In genomic region chr14:73345614-73346013, GRCm38 (mm10) we compare ENCODE assay signal across 23 mouse cellular contexts. TPM values are rescaled to one million over a fixed set of nuclear protein-coding genes. Genes with fewer than 3 reads are reported as not detected.
A peak's percentile ranks its signal among the peaks of the same experiment; 100 is the strongest.
DNase-seq lines count a peak whose midpoint lies in the region; ATAC-seq and TF ChIP-seq lines count a peak whose summit lies in the region.
"Had no signal": no experiment of that assay in that cellular context is flagged by ENCODE, and none has a peak within 500 bp of the region (broad histone marks: within the 10 kb centered on the region; RNA-seq: fewer than 3 reads in every experiment).

No protein-coding gene starts in this region.

- no peak overlapping the region for H3K9ac ChIP-seq in intestine, postnatal 0 days (ENCODE audit: low read depth, low read length)
- no peak overlapping the region for H3K9ac ChIP-seq in intestine, embryonic 16.5 days (ENCODE audit: low read depth, low read length)
- no peak overlapping the region for H3K9ac ChIP-seq in lung, postnatal 0 days (replicated peaks; ENCODE audit: low read depth)
- no peak overlapping the region for H3K9ac ChIP-seq in MEL (ENCODE audit: control insufficient read depth, low read depth, low read length, poor library complexity, severe bottlenecking)
- no peak overlapping the region for H3K9ac ChIP-seq in forebrain, embryonic 16.5 days (replicated peaks; ENCODE audit: low read depth, low read length)
- H3K9ac ChIP-seq: forebrain, embryonic 12.5 days; midbrain, embryonic 12.5 days; neural tube, embryonic 15.5 days; stomach, embryonic 15.5 days had no signal

- no peak for TF ChIP-seq POLR2A in MEL (IDR thresholded peaks at IDR 0.05; ENCODE audit: control insufficient read depth in 1 of 2, insufficient read depth in 1 of 2, low read depth in 1 of 2, low read length in 2 of 2, poor library complexity in 1 of 2)

- ATAC-seq in intestine, postnatal 0 days: no peak
- no peak for ATAC-seq in intestine, embryonic 16.5 days
- ATAC-seq in lung, postnatal 0 days: no peak
- ATAC-seq in forebrain, embryonic 16.5 days: no peak
- ATAC-seq: hindbrain, embryonic 16.5 days had no signal

- H3K27ac ChIP-seq in intestine, postnatal 0 days (ENCODE audit: low read depth, low read length): no peak overlapping the region
- no peak overlapping the region for H3K27ac ChIP-seq in intestine, embryonic 16.5 days (ENCODE audit: low read length)
- H3K27ac ChIP-seq in lung, postnatal 0 days (ENCODE audit: low read length): no peak overlapping the region
- no peak overlapping the region for H3K27ac ChIP-seq in MEL (ENCODE audit: control insufficient read depth, low read depth, low read length)
- H3K27ac ChIP-seq in forebrain, embryonic 16.5 days (ENCODE audit: low read length): no peak overlapping the region
- H3K27ac ChIP-seq: forebrain, embryonic 12.5 days; midbrain, embryonic 12.5 days; neural tube, embryonic 15.5 days; stomach, embryonic 15.5 days had no signal

- no peak overlapping the region for H3K4me2 ChIP-seq in intestine, postnatal 0 days (replicated peaks; ENCODE audit: low read depth)
- H3K4me2 ChIP-seq in intestine, embryonic 16.5 days (ENCODE audit: low read depth, low read length): no peak overlapping the region
- H3K4me2 ChIP-seq in lung, postnatal 0 days (replicated peaks; ENCODE audit: low read depth, low read length): no peak overlapping the region
- H3K4me2 ChIP-seq in forebrain, embryonic 16.5 days (ENCODE audit: low read length): no peak overlapping the region
- H3K4me2 ChIP-seq: forebrain, embryonic 12.5 days; midbrain, embryonic 12.5 days; neural tube, embryonic 15.5 days; stomach, embryonic 15.5 days had no signal

- TF ChIP-seq EP300 in lung, postnatal 0 days (IDR thresholded peaks at IDR 0.05): no peak
- no peak for TF ChIP-seq EP300 in MEL (IDR thresholded peaks at IDR 0.05; ENCODE audit: low read depth in 1 of 2, low read length in 2 of 2)

- H3K4me1 ChIP-seq in intestine, postnatal 0 days (replicated peaks; ENCODE audit: control insufficient read depth, insufficient read depth, low read length): no peaks in the 10 kb centered on the region
- H3K4me1 ChIP-seq in intestine, embryonic 16.5 days (ENCODE audit: control insufficient read depth, insufficient read depth, low read length): no peaks in the 10 kb centered on the region
- H3K4me1 ChIP-seq in lung, postnatal 0 days (ENCODE audit: insufficient read depth, low read depth, low read length): no peaks in the 10 kb centered on the region
- 0 out of 4 replicates have a peak, but pooled peaks cover 0 to 2% of the 10 kb centered on the region in 2 experiments for H3K4me1 ChIP-seq in MEL (ENCODE audit: control insufficient read depth in 1 of 2, insufficient read depth in 2 of 2, low read length in 2 of 2)
- no peaks in the 10 kb centered on the region for H3K4me1 ChIP-seq in forebrain, embryonic 16.5 days (replicated peaks; ENCODE audit: control insufficient read depth, insufficient read depth, low read length)
- H3K4me1 ChIP-seq: forebrain, embryonic 12.5 days; neural tube, embryonic 15.5 days; stomach, embryonic 15.5 days had no signal

- TF ChIP-seq RAD21 in MEL (IDR thresholded peaks at IDR 0.05; ENCODE audit: low read depth, low read length): peak; percentile 6

- no peaks in the 10 kb centered on the region for H3K27me3 ChIP-seq in intestine, postnatal 0 days (replicated peaks; ENCODE audit: control insufficient read depth, insufficient read depth, low read length)
- no peaks in the 10 kb centered on the region for H3K27me3 ChIP-seq in intestine, embryonic 16.5 days (replicated peaks; ENCODE audit: control insufficient read depth, insufficient read depth, low read length)
- H3K27me3 ChIP-seq in lung, postnatal 0 days (replicated peaks; ENCODE audit: insufficient read depth, low read length): no peaks in the 10 kb centered on the region
- H3K27me3 ChIP-seq in MEL (ENCODE audit: control insufficient read depth in 1 of 2, insufficient read depth in 2 of 2, low read length in 2 of 2): no peaks in the 10 kb centered on the region
- H3K27me3 ChIP-seq in splenic B cell, adult 2 months (ENCODE audit: control insufficient read depth, insufficient read depth, low read length, poor library complexity, severe bottlenecking): no peaks in the 10 kb centered on the region
- no peaks in the 10 kb centered on the region for H3K27me3 ChIP-seq in forebrain, embryonic 16.5 days (replicated peaks; ENCODE audit: control insufficient read depth, insufficient read depth, low read length)
- H3K27me3 ChIP-seq: forebrain, embryonic 12.5 days; midbrain, embryonic 12.5 days; neural tube, embryonic 15.5 days; stomach, embryonic 15.5 days had no signal

- peak; percentile 29; the same call in 1 of the 2 replicates for TF ChIP-seq CTCF in intestine, postnatal 0 days (IDR thresholded peaks at IDR 0.05; ENCODE audit: low read depth)
- TF ChIP-seq CTCF in lung, postnatal 0 days (IDR thresholded peaks at IDR 0.05): peak; percentile 33
- peak; percentile 11 to 43 (median 25); a peak in 5 of 6 replicates for TF ChIP-seq CTCF in MEL (IDR thresholded peaks at IDR 0.05 in 2 of 3, conservative IDR thresholded peaks at IDR 0.05 in 1 of 3; ENCODE audit: control insufficient read depth in 1 of 3, insufficient read depth in 1 of 3, low read depth in 2 of 3, low read length in 3 of 3, poor library complexity in 1 of 3, severe bottlenecking in 1 of 3)

- DNase-seq in lung, postnatal 0 days (ENCODE audit: low spot score): no peak
- DNase-seq in lung, postnatal 25 days (ENCODE audit: low spot score): no peak
- DNase-seq in MEL (ENCODE audit: low read depth, low spot score): peak; percentile 18
- peak; percentile 39 for DNase-seq in splenic B cell, adult 2 months (ENCODE audit: low read depth, low spot score)
- DNase-seq in c-Kit-positive CD71-positive TER-119-positive erythroid progenitor cells, embryonic 14.5 days (ENCODE audit: low spot score): no peak
- DNase-seq: adrenal gland, postnatal 36 days; cerebellum, postnatal 14 days; gastrocnemius, postnatal 14 days; heart, postnatal 14 days; kidney, adult 9 months; kidney, postnatal 36 days; liver; lung, postnatal 10 days; retina, postnatal 1 day had no signal

- H3K9me3 ChIP-seq in intestine, postnatal 0 days (ENCODE audit: control insufficient read depth): no peaks in the 10 kb centered on the region
- no peaks in the 10 kb centered on the region for H3K9me3 ChIP-seq in intestine, embryonic 16.5 days (ENCODE audit: control insufficient read depth, low read length)
- H3K9me3 ChIP-seq in lung, postnatal 0 days (ENCODE audit: low read length): no peaks in the 10 kb centered on the region
- H3K9me3 ChIP-seq in MEL (replicated peaks; ENCODE audit: insufficient read depth, low read length): no peaks in the 10 kb centered on the region
- H3K9me3 ChIP-seq in forebrain, embryonic 16.5 days (ENCODE audit: control insufficient read depth, low read length): no peaks in the 10 kb centered on the region
- H3K9me3 ChIP-seq: forebrain, embryonic 12.5 days; midbrain, embryonic 12.5 days; neural tube, embryonic 15.5 days; stomach, embryonic 15.5 days had no signal

- no peaks in the 10 kb centered on the region for H3K36me3 ChIP-seq in intestine, postnatal 0 days (ENCODE audit: control insufficient read depth, insufficient read depth)
- no peaks in the 10 kb centered on the region for H3K36me3 ChIP-seq in intestine, embryonic 16.5 days (ENCODE audit: control insufficient read depth, insufficient read depth, low read length)
- H3K36me3 ChIP-seq in lung, postnatal 0 days (ENCODE audit: insufficient read depth, low read length): no peaks in the 10 kb centered on the region
- peaks cover 0 to 2% of the 10 kb centered on the region in 2 experiments; a peak in 1 of 4 replicates for H3K36me3 ChIP-seq in MEL (ENCODE audit: control insufficient read depth in 1 of 2, insufficient read depth in 2 of 2, low read length in 2 of 2)
- 0 out of 2 replicates have a peak, but pooled peaks cover under 1% of the 10 kb centered on the region for H3K36me3 ChIP-seq in splenic B cell, adult 2 months (ENCODE audit: control insufficient read depth, insufficient read depth, low read length, poor library complexity, severe bottlenecking)
- H3K36me3 ChIP-seq in forebrain, embryonic 16.5 days (ENCODE audit: control insufficient read depth, insufficient read depth): no peaks in the 10 kb centered on the region
- H3K36me3 ChIP-seq: forebrain, embryonic 12.5 days; midbrain, embryonic 12.5 days; neural tube, embryonic 15.5 days; stomach, embryonic 15.5 days had no signal

- no peak overlapping the region for H3K4me3 ChIP-seq in intestine, postnatal 0 days (ENCODE audit: low read depth, low read length)
- no peak overlapping the region for H3K4me3 ChIP-seq in intestine, embryonic 16.5 days (ENCODE audit: low read length)
- H3K4me3 ChIP-seq in lung, postnatal 0 days (ENCODE audit: low read depth, low read length): no peak overlapping the region
- no peak overlapping the region for H3K4me3 ChIP-seq in MEL (ENCODE audit: control insufficient read depth in 1 of 2, insufficient read depth in 1 of 2, low read depth in 2 of 2, low read length in 2 of 2)
- no peak overlapping the region for H3K4me3 ChIP-seq in forebrain, embryonic 16.5 days (replicated peaks; ENCODE audit: low read length)
- H3K4me3 ChIP-seq: forebrain, embryonic 12.5 days; midbrain, embryonic 12.5 days; myocyte; neural tube, embryonic 15.5 days; stomach, embryonic 15.5 days had no signal

- H3K79me2 ChIP-seq in MEL (ENCODE audit: control insufficient read depth, insufficient read depth, low read length, poor library complexity): no peaks in the 10 kb centered on the region

- 92% methylated on average over 4 of the region's 4 CpGs for WGBS in intestine, postnatal 0 days
- 92% methylated on average over 4 of the region's 4 CpGs for WGBS in intestine, embryonic 16.5 days
- 87% methylated on average over 4 of the region's 4 CpGs for WGBS in lung, postnatal 0 days
- WGBS in forebrain, embryonic 16.5 days: 89% methylated on average over 4 of the region's 4 CpGs

RNA-seq across cellular contexts. Expression of gene Rb1, which starts 20.0 kb away (rescaled TPM):
- 14.1 and 15.1 TPM in 2 replicates for polyA plus RNA-seq in intestine, postnatal 0 days (2015; fragmentation: Nextera tagmentation; extraction: Ambion mirVana)
- polyA plus RNA-seq in intestine, embryonic 16.5 days (2015; fragmentation: Nextera tagmentation; extraction: Ambion mirVana): 13.0 and 14.9 TPM in 2 replicates
- polyA plus RNA-seq in lung, postnatal 0 days (2015; fragmentation: Nextera tagmentation; extraction: Ambion mirVana): 14.3 and 14.7 TPM in 2 replicates
- total RNA-seq in MEL (2012; rRNA removed): 6.3 and 7.8 TPM in 2 replicates
- polyA plus RNA-seq in MEL (2012; ENCODE audit: insufficient read depth in 1 of 2, insufficient read length in 2 of 2, low read depth in 1 of 2, low replicate concordance in 2 of 2, missing spikeins in 1 of 2): 10 to 100 TPM in 1 of 2 experiments, not detected in 1; 13.2 TPM
- 15.8 and 22.7 TPM in 2 replicates for polyA plus RNA-seq in forebrain, embryonic 16.5 days (2015; fragmentation: Nextera tagmentation; extraction: Ambion mirVana)

RNA-seq across cellular contexts. Expression of gene Itm2b, which starts 39.5 kb away (rescaled TPM):
- polyA plus RNA-seq in intestine, postnatal 0 days (2015; fragmentation: Nextera tagmentation; extraction: Ambion mirVana): 1,587 and 1,596 TPM in 2 replicates
- polyA plus RNA-seq in intestine, embryonic 16.5 days (2015; fragmentation: Nextera tagmentation; extraction: Ambion mirVana): 702 and 717 TPM in 2 replicates
- polyA plus RNA-seq in lung, postnatal 0 days (2015; fragmentation: Nextera tagmentation; extraction: Ambion mirVana): 1,838 and 1,903 TPM in 2 replicates
- total RNA-seq in MEL (2012; rRNA removed): 54.0 and 56.3 TPM in 2 replicates
- polyA plus RNA-seq in MEL (2012; ENCODE audit: insufficient read depth in 1 of 2, insufficient read length in 2 of 2, low read depth in 1 of 2, low replicate concordance in 2 of 2, missing spikeins in 1 of 2): 100 to 1,000 TPM; 101 to 312 TPM
- polyA plus RNA-seq in forebrain, embryonic 16.5 days (2015; fragmentation: Nextera tagmentation; extraction: Ambion mirVana): 630 and 738 TPM in 2 replicates

Comparison
In these comparisons a context has a peak if more than half of its experiments do, and no peak if none do; other contexts are left out.
1. DNase-seq: peak in MEL (single experiment) and splenic B cell, adult 2 months (single experiment); none in lung, postnatal 0 days (single experiment), lung, postnatal 25 days (single experiment) and c-Kit-positive CD71-positive TER-119-positive erythroid progenitor cells, embryonic 14.5 days (single experiment).
2. Peak in every context shown above with its lines, with median percentiles within 50 percentile points of each other: CTCF ChIP-seq.